Mouse (Mus musculus) B cell, adult 62 days (primary cell): ENCODE measurements around the gene Gm49486. TPM values are rescaled to one million over a fixed set of nuclear protein-coding genes. Genes with fewer than 3 reads are reported as not detected.

Experiments
- total RNA-seq: library from RNA; stranded (reverse); gene quantifications from 4 replicates; pipeline ENCODE4 v1.2.4, GENCODE M21; 2023

Gm49486 gene
- 0.51 to 3.3 TPM (median 1.1 TPM) in 4 replicates for total RNA-seq

DNA sequence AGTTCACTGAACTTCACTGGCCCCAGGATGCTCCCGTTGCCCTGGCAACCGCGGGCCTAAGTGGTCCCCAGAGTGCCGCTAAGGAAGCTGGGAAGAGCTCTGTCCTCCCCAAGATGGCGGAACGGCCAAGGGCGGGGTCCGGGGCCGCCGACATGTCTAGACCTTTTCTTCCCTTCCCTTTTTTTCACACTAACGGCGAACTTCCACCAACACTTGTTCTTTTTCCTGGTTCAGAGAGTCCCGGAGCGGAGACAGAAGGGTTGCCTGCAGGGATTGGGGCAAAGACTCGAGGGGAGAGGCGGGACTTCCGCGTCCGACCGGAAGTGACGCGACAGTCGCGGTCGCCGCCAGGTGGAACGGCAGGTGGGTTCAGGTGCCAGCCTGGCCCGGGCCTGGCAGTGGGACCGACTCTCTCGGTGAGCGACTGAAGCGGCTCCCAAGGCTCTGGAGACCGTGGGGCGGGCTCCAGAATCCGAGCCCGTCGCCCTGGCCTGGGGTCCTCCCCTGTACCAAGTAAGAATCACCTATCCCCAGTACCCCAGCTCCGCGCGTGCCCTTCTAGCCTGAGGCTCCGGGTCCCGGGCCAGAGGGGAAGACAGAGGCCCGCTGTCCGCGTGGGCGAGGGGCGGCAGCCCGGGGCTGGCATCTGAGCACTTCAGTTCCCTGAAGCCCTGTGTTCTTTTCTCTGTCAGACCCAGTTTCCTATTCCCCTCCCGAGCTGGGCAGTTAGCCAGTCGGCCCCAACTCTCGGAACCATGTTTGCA, at the start of gene Gm49486, which contains the start of gene Pick1:
Gm49486 (plus strand) TSS at position 334 of the 764 bp plus-strand sequence.
Pick1 (plus strand) TSS at position 116 of the 764 bp plus-strand sequence.

DNA sequence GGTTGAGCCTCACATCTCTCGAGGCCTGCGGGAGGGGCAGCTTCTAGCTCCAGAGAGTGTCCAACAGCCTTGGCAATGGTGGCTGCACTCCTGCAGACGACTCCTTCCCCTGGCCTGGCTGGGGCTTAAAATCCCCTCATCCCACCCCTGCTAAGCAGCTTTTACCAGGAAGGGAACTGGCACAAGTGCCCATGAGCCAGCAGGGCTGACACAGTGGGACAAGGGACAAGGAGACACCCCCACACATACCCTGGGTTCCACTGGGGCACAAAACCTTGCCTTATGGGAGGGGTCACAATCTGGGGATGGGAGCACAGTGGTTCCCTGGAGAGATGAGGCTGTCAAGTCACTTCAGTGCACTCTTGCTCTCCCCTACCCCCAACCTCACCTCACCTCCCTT, 25.5 kb downstream of the Gm49486 start, which contains the start of gene Slc16a8:
Slc16a8 (minus strand) TSS at position 101 of the 400 bp plus-strand sequence.

DNA sequence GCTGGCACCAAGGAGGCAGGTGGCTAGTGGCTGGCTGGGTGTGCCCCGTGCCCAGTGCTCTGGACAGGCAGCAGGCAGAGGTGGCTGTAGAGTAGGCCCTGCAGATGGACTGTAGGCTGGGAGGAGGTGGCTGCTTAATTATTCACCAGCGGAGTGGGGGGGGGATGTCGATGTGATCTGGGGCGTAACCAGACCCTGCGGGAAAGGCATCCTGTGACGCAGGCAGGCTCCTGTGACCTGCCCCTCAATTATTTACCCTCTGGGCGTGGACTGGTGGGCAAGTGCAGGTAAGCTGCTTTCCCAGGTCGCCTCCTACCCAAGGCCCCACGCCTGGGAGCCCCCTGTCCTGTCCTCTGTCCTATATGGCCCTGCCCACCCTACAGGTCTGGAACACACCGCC, 56.2 kb downstream of the Gm49486 start, which contains the start of gene Baiap2l2:
Baiap2l2 (minus strand) TSS at position 139 of the 400 bp plus-strand sequence.

Other genes starting within 250 kb of the Gm49486 start
- 2.6 to 4.8 TPM (median 3.2 TPM) in 4 replicates for gene H1f0, start 200.9 kb upstream of the Gm49486 start, total RNA-seq
- not detected in 4 replicates for gene Galr3, start 187.5 kb upstream of the Gm49486 start, total RNA-seq
- gene Ankrd54, start 166.5 kb upstream of the Gm49486 start, total RNA-seq = 33.0 to 36.2 TPM (median 34.8 TPM) in 4 replicates
- 98.5 to 108 TPM (median 105 TPM) in 4 replicates for gene Eif3l, start 154.2 kb upstream of the Gm49486 start, total RNA-seq
- 41.7 to 56.4 TPM (median 50.6 TPM) in 4 replicates for gene Micall1, start 120.5 kb upstream of the Gm49486 start, total RNA-seq
- 38.2 to 58.6 TPM (median 48.1 TPM) in 4 replicates for gene Polr2f, start 88.4 kb upstream of the Gm49486 start, total RNA-seq
- not detected in 4 replicates for gene 1700088E04Rik, start 88.1 kb upstream of the Gm49486 start, total RNA-seq
- not detected in 4 replicates for gene Sox10, start 64.2 kb upstream of the Gm49486 start, total RNA-seq
- gene Pick1, start 218 bp upstream of the Gm49486 start, total RNA-seq = 34.2 to 40.6 TPM (median 37.6 TPM) in 4 replicates
- gene Slc16a8, start 25.4 kb downstream of the Gm49486 start, total RNA-seq = not detected in 4 replicates
- not detected in 4 replicates for gene Baiap2l2, start 56.1 kb downstream of the Gm49486 start, total RNA-seq
- 13.4 to 16.9 TPM (median 15.6 TPM) in 4 replicates for gene Pla2g6, start 99.0 kb downstream of the Gm49486 start, total RNA-seq
- 91.7 to 120 TPM (median 98.1 TPM) in 4 replicates for gene Maff, start 117.2 kb downstream of the Gm49486 start, total RNA-seq
- gene Tmem184b, start 174.2 kb downstream of the Gm49486 start, total RNA-seq = 36.7 to 44.2 TPM (median 38.3 TPM) in 4 replicates
- 41.3 to 53.2 TPM (median 43.4 TPM) in 4 replicates for gene Csnk1e, start 226.2 kb downstream of the Gm49486 start, total RNA-seq